Mouse (Mus musculus) embryonic fibroblast, embryonic 13.5 days (primary cell): ENCODE data around the gene Poldip2. TPM values are rescaled to one million over a fixed set of nuclear protein-coding genes. Genes with fewer than 3 reads are reported as not detected.

ENCODE experiments used
- H3K27ac ChIP-seq: 2 replicates; pipeline ENCODE4 v1.5.1; 2012; ENCODE audit warnings: low read length, control low read depth, inconsistent platforms; ENCODE audit not compliant: insufficient read depth
- H3K4me1 ChIP-seq: 2 replicates; pipeline ENCODE4 v1.6.1; 2011; ENCODE audit warnings: low read length; ENCODE audit not compliant: control insufficient read depth, insufficient read depth
- H3K4me3 ChIP-seq: 2 replicates; pipeline ENCODE4 v1.5.1; 2011; ENCODE audit warnings: mild to moderate bottlenecking, control low read depth, low read length; ENCODE audit not compliant: insufficient read depth
- CTCF ChIP-seq: IDR thresholded peaks from 2 replicates; pipeline ENCODE4 v1.5.1; 2011; ENCODE audit warnings: mild to moderate bottlenecking, control low read depth, low read length, moderate library complexity, borderline replicate concordance; ENCODE audit not compliant: insufficient read depth
- POLR2A ChIP-seq: IDR thresholded peaks from 2 replicates; pipeline ENCODE4 v1.6.1; 2011; ENCODE audit warnings: low read depth, mild to moderate bottlenecking, control low read depth, low read length, moderate library complexity
- polyA plus RNA-seq: library from polyadenylated mRNA; stranded (reverse); fragments of >200 nt; gene quantifications from 2 replicates; pipeline ENCODE4 v1.2.4, GENCODE M21; 2011; ENCODE audit warnings: low read depth; ENCODE audit not compliant: missing spikeins, insufficient read length

The Poldip2 gene
- polyA plus RNA-seq, 1 experiment: 61.9 TPM

- Histone ChIP-seq H3K27ac (peak within 1 kb of the TSS; percentile 72), H3K4me1 (no peaks in the 10 kb centered on the region; the same call in 1 of the 2 replicates), H3K4me3 (peak within 1 kb of the TSS; percentile 84)
- TF ChIP-seq CTCF: no peak
- peak; percentile 88 for TF ChIP-seq POLR2A
These were observed 24.2 kb downstream of the Poldip2 start, which contains the start of the genes Tnfaip1 and Ift20 for GRCm38 (mm10) chr11:78536080-78536689. Gene Tnfaip1 (minus strand): TSS chr11:78536332. Gene Ift20 (plus strand): TSS chr11:78536361.

DNA sequence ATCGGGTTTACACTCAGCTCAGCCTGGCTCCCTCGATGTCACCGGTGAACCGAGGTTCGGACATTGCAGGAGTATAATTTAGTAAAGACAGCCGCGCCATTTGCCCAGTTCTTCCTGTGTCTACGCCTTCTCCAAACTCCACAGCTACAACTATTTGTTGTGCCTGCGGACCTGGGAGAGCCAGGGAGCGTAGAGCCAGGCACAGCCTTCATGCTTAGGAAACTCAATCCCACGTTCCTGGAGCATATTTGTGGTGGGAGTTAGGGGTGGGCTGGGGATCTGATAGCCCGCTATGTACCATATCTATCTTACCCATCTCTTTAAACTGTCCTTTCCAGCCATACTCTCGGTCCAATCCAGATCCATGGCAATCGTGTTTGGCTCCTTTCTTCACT is 24.7 kb downstream of the Poldip2 start:
- Histone ChIP-seq H3K4me3 (peak overlapping the region; percentile 84), H3K4me1 (no peaks in the 10 kb centered on the region; the same call in 1 of the 2 replicates), H3K27ac (peak overlapping the region; percentile 69)
- TF ChIP-seq POLR2A (no peak), CTCF (no peak)

DNA sequence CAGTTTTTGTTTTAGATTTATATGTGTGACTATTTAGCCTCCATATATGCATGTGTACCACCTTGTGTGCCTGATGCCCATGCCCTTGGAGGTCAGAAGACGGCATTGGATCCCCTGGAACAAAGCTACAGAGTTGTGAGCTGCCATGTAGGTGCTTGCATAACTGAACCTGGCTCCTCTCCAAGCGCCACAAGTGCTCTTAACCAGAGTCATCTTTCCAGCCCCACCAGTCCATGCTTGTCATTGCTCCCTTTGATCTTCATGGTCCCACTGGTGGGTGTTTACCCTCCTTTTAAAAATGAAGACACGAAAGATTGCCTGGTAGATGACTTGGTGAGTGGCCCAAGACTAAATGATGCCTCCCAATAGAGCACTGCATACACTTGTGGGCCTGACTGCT is 28.4 kb downstream of the Poldip2 start:
- Histone ChIP-seq H3K27ac (no peak overlapping the region), H3K4me3 (no peak overlapping the region), H3K4me1 (no peaks in the 10 kb centered on the region; the same call in 1 of the 2 replicates)
- TF ChIP-seq POLR2A: no peak
- TF ChIP-seq CTCF: no peak

- no peak overlapping the region for H3K4me3 ChIP-seq
- H3K27ac ChIP-seq: no peak overlapping the region
- TF ChIP-seq CTCF: no peak
- no peak for TF ChIP-seq POLR2A
- H3K4me1 ChIP-seq: peaks cover 8% of the 10 kb centered on the region; the same call in 1 of the 2 replicates
These were observed 32.6 kb downstream of the Poldip2 start for GRCm38 (mm10) chr11:78544449-78545111.

- no peak for TF ChIP-seq POLR2A
- TF ChIP-seq CTCF: no peak
- Histone ChIP-seq H3K27ac (no peak overlapping the region), H3K4me3 (no peak overlapping the region), H3K4me1 (peaks cover 8% of the 10 kb centered on the region; the same call in 1 of the 2 replicates)
These were observed 33.2 kb downstream of the Poldip2 start for GRCm38 (mm10) chr11:78545181-78545580.

DNA sequence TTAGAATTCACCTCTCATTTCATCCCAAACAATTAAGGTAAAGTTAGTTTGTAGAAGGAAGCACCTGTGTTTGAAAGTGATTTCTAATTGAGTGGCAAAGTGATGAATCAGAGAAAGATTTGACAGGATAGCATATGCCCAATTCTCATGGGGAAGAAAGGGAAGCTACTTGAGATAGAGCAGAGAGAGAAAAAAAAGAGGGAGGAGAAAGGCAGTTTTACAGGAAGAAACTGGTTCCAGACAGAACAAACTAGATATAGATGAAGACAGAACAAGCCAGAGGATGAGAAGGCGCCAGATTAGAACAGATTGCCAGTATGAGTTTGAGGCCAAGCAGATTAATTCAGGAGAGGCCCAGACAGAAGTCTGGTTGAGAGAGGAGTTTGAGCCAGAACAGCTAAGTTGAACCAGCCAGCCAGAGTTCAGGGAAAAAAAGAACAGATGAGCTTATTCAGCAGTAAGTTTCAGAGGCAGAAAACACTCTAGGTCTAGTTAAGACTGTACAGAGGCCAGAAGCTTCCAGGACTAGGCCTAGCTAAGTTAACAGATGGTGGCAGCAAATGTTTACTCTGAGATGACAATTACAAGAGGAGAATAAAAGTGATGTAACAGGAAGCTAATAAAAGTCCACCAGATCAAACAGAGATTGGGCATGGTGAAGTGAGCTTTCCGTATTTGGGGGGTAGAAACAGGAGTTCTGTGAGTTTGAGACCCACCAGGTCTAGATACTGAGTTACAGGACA is 35.9 kb downstream of the Poldip2 start:
- H3K4me3 ChIP-seq: no peak overlapping the region
- peaks cover 8% of the 10 kb centered on the region; the same call in 1 of the 2 replicates for H3K4me1 ChIP-seq
- no peak overlapping the region for H3K27ac ChIP-seq
- TF ChIP-seq CTCF: no peak
- TF ChIP-seq POLR2A: no peak

DNA sequence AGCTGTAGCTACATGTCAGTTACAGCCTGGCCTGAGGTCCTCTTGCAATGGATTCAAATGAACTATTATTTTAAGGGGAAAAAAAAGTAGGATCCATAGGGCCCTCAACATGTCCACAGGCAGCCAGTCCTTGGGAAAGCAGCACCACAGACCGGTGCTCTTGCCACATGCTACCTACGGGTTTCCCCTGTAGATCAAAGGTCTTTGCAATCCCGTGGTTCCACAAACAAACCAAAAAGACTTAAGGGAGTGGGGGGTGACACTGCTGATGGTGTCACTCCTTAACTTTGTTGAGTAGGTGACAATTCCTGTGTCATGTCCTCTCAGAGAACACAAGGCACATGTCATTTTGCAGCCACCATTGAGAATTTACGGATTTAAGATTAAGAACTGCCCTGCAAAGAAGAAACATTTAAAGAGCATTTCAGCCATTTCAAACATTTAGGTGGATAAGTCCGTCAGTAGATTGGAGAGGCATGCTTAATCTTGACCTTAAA is 37.5 kb downstream of the Poldip2 start:
- H3K27ac ChIP-seq: peak overlapping the region; percentile 32; the same call in 1 of the 2 replicates
- peak overlapping the region; percentile 81 for H3K4me3 ChIP-seq
- TF ChIP-seq CTCF: no peak
- no peak for TF ChIP-seq POLR2A
- H3K4me1 ChIP-seq: peaks cover 8% of the 10 kb centered on the region; the same call in 1 of the 2 replicates

GRCm38 (mm10) chr11:78550168-78551058 is 38.4 kb downstream of the Poldip2 start, which contains the start of gene Tmem97:
Gene Tmem97 (minus strand): TSS chr11:78550777.
- peaks cover 8% of the 10 kb centered on the region; the same call in 1 of the 2 replicates for H3K4me1 ChIP-seq
- H3K4me3 ChIP-seq: peak within 1 kb of the TSS; percentile 81
- TF ChIP-seq POLR2A (peak; percentile 74), CTCF (no peak)
- peak within 1 kb of the TSS; percentile 32 for H3K27ac ChIP-seq

- H3K4me3 ChIP-seq: 0 out of 2 replicates have a peak overlapping the region, but pooled peaks have one; percentile 5
- TF ChIP-seq CTCF: no peak
- no peak for TF ChIP-seq POLR2A
- peaks cover 8% of the 10 kb centered on the region; the same call in 1 of the 2 replicates for H3K4me1 ChIP-seq
- H3K27ac ChIP-seq: no peak overlapping the region
These were observed 39.0 kb downstream of the Poldip2 start for GRCm38 (mm10) chr11:78551059-78551398.

DNA sequence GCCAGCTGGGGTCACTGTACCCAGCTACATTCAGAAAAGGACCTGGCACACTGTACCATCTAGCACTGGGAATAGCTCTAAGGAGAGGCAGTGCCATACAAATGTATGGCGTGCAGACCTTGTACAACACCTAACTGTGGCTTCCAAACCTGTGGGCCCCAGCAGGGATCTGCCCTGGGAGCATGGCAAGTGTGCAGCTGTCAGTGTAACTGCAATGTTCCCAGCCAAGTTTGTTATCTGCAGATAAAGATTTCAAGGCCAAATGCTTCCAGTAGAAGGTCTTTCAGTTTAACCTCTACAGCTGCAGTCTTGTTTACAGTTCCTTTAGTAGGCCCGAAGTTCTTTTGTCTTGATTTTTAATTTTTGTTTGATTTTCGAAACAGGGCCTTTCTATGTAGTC is 43.6 kb downstream of the Poldip2 start:
- TF ChIP-seq POLR2A (no peak), CTCF (no peak)
- Histone ChIP-seq H3K27ac (no peak overlapping the region), H3K4me1 (no peaks in the 10 kb centered on the region), H3K4me3 (no peak overlapping the region)
